Mouse (Mus musculus) spleen, postnatal 36 days (tissue): ENCODE measurements at regions not wholly inside any gene's neighbourhood (a gene's known extent, or its start where the extent isn't known, plus 50 kb on each side); places are given as distances from the start of the nearest gene placed in this dataset.

Experiments used
- DNase-seq, 2 experiments: peaks; one replicate each; pipeline ENCODE4 v3.0.0; 2022; ENCODE audit warnings: low spot score in 2 of 2, mixed read lengths in 1 of 2

GRCm38 (mm10) chr6:51094304-51094703 lies 338.2 kb upstream of the Nfe2l3 start:
- no peak for DNase-seq

- no peak for DNase-seq
Observed at GRCm38 (mm10) chr6:51097488-51097887, 335.0 kb upstream of the Nfe2l3 start.

- peak in 1 of 2 experiments; percentile 31 for DNase-seq
Observed at GRCm38 (mm10) chr6:51100341-51100740, 332.1 kb upstream of the Nfe2l3 start.

- DNase-seq, result no peak
Observed at GRCm38 (mm10) chr6:51103236-51103635, 329.2 kb upstream of the Nfe2l3 start.

GRCm38 (mm10) chr6:51104336-51104735 lies 328.1 kb upstream of the Nfe2l3 start:
- no peak for DNase-seq

GRCm38 (mm10) chr6:51108336-51108956 lies 324.0 kb upstream of the Nfe2l3 start:
- no peak for DNase-seq

GRCm38 (mm10) chr6:51110596-51110995 lies 321.9 kb upstream of the Nfe2l3 start:
- no peak for DNase-seq

- no peak for DNase-seq
Observed at GRCm38 (mm10) chr6:51114604-51115333, 317.7 kb upstream of the Nfe2l3 start.

GRCm38 (mm10) chr6:51118833-51119535 lies 313.5 kb upstream of the Nfe2l3 start:
- no peak for DNase-seq

GRCm38 (mm10) chr6:51119691-51120302 lies 312.7 kb upstream of the Nfe2l3 start:
- no peak for DNase-seq

GRCm38 (mm10) chr6:51122941-51123340 lies 309.5 kb upstream of the Nfe2l3 start:
- no peak for DNase-seq

GRCm38 (mm10) chr6:51127851-51128250 lies 304.6 kb upstream of the Nfe2l3 start:
- DNase-seq, result no peak

GRCm38 (mm10) chr6:51129096-51129495 lies 303.4 kb upstream of the Nfe2l3 start:
- DNase-seq, result no peak

GRCm38 (mm10) chr6:51129591-51129990 lies 302.9 kb upstream of the Nfe2l3 start:
- peak; percentile 71 to 75 for DNase-seq

GRCm38 (mm10) chr6:51144762-51145161 lies 287.7 kb upstream of the Nfe2l3 start:
- DNase-seq, result no peak

- no peak for DNase-seq
Observed at GRCm38 (mm10) chr6:51145863-51146262, 286.6 kb upstream of the Nfe2l3 start.

- DNase-seq, result peak; percentile 29 to 39
Observed at GRCm38 (mm10) chr6:51148821-51149220, 283.6 kb upstream of the Nfe2l3 start.

GRCm38 (mm10) chr6:51150066-51150465 lies 282.4 kb upstream of the Nfe2l3 start:
- no peak for DNase-seq

- peak; percentile 66 to 72 for DNase-seq
Observed at GRCm38 (mm10) chr6:51150486-51150885, 282.0 kb upstream of the Nfe2l3 start.

- DNase-seq, result no peak
Observed at GRCm38 (mm10) chr6:51150916-51151315, 281.6 kb upstream of the Nfe2l3 start.

GRCm38 (mm10) chr6:51156836-51157370 lies 275.6 kb upstream of the Nfe2l3 start:
- no peak for DNase-seq

GRCm38 (mm10) chr6:51161149-51161548 lies 271.3 kb upstream of the Nfe2l3 start:
- DNase-seq, result no peak
